Mouse (Mus musculus) erythroblast, embryonic 14.5 days (primary cell): ENCODE results near the gene Ankrd54.
"Not testable (repeated sequence)": the region's sequence is repeated elsewhere in the genome, so short reads cannot be mapped to it uniquely, and the experiment has no call there.

Source experiments
- GATA1 ChIP-seq: IDR thresholded peaks from 2 replicates; pipeline ENCODE4 v1.6.1; 2012; ENCODE audit warnings: low read length, inconsistent platforms, mixed read lengths
- TAL1 ChIP-seq: IDR thresholded peaks from 3 replicates; pipeline ENCODE4 v1.6.1; 2012; ENCODE audit warnings: low read length, inconsistent platforms, mixed read lengths

- TF ChIP-seq GATA1, TAL1: not testable (repeated sequence)
Measured at GRCm38 (mm10) chr15:79007836-79008235, 54.9 kb downstream of the Ankrd54 start.
